Comparison of ENCODE assay signal across 29 mouse cellular contexts in the genomic region with DNA sequence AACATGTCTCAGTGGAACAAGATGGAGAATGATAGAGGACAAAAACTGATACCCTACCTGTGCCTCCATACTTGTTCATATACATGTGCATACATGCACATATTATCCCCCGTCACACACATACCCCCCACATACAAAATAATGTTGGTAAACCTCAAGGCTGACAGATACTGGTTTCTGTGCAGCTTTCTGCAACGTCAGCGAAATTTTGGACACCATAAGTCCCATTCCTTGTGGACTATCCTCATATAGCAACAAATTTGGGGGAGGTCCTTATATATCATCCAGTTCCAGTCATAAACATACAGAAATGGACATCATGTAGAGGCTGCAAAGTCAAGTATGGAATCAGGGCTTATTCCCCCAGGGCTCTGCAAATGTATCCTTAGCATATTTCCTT.
"Had no signal": no experiment of that assay in that cellular context is flagged by ENCODE, and none has a peak within 500 bp of the region (broad histone marks: within the 10 kb centered on the region; RNA-seq: fewer than 3 reads in every experiment).

No protein-coding gene starts in this region.

- H3K9ac ChIP-seq: limb, embryonic 12.5 days; limb, embryonic 13.5 days; limb, embryonic 15.5 days; liver, embryonic 12.5 days; liver, embryonic 13.5 days; liver, embryonic 14.5 days; liver, embryonic 15.5 days; liver, postnatal 0 days; lung, embryonic 14.5 days; lung, embryonic 15.5 days; midbrain, embryonic 12.5 days; midbrain, embryonic 13.5 days; midbrain, embryonic 15.5 days had no signal

- DNase-seq: left cerebral cortex, postnatal 4 days; liver; liver, embryonic 13.5 days; liver, postnatal 0 days; lung, adult 18-20 months; lung, adult 2 months; lung, embryonic 14.5 days; lung, postnatal 10 days; lung, postnatal 14 days; lung, postnatal 36 days; lung, postnatal 4 days; midbrain, embryonic 14.5 days had no signal

- H3K9me3 ChIP-seq: limb, embryonic 10.5 days; limb, embryonic 12.5 days; limb, embryonic 13.5 days; limb, embryonic 15.5 days; liver, embryonic 12.5 days; liver, embryonic 13.5 days; liver, embryonic 15.5 days; lung, embryonic 15.5 days; midbrain, embryonic 10.5 days; midbrain, embryonic 12.5 days; midbrain, embryonic 13.5 days; midbrain, embryonic 15.5 days had no signal

- H3K36me3 ChIP-seq: limb, embryonic 10.5 days; limb, embryonic 12.5 days; limb, embryonic 13.5 days; limb, embryonic 15.5 days; liver, embryonic 12.5 days; liver, embryonic 13.5 days; liver, embryonic 15.5 days; lung, embryonic 15.5 days; midbrain, embryonic 10.5 days; midbrain, embryonic 12.5 days; midbrain, embryonic 13.5 days; midbrain, embryonic 15.5 days had no signal

- H3K27me3 ChIP-seq: limb, embryonic 12.5 days; limb, embryonic 13.5 days; limb, embryonic 15.5 days; liver, embryonic 12.5 days; liver, embryonic 13.5 days; liver, embryonic 15.5 days; lung, embryonic 15.5 days; megakaryocyte, embryonic 14.5 days; midbrain, embryonic 12.5 days; midbrain, embryonic 13.5 days; midbrain, embryonic 15.5 days had no signal

- H3K4me1 ChIP-seq: limb, embryonic 10.5 days; limb, embryonic 12.5 days; limb, embryonic 13.5 days; limb, embryonic 15.5 days; liver, embryonic 12.5 days; liver, embryonic 13.5 days; liver, embryonic 15.5 days; lung, embryonic 15.5 days; megakaryocyte, embryonic 14.5 days; midbrain, embryonic 10.5 days; midbrain, embryonic 12.5 days; midbrain, embryonic 13.5 days; midbrain, embryonic 15.5 days had no signal

- H3K27ac ChIP-seq: limb, embryonic 10.5 days; limb, embryonic 12.5 days; limb, embryonic 13.5 days; limb, embryonic 15.5 days; liver, embryonic 12.5 days; liver, embryonic 13.5 days; liver, embryonic 14.5 days; liver, embryonic 15.5 days; lung, embryonic 15.5 days; macrophage; midbrain, embryonic 10.5 days; midbrain, embryonic 12.5 days; midbrain, embryonic 13.5 days; midbrain, embryonic 15.5 days had no signal

- H3K4me3 ChIP-seq: limb, embryonic 10.5 days; limb, embryonic 12.5 days; limb, embryonic 13.5 days; limb, embryonic 15.5 days; liver, embryonic 12.5 days; liver, embryonic 13.5 days; liver, embryonic 15.5 days; lung, embryonic 15.5 days; megakaryocyte, embryonic 14.5 days; midbrain, embryonic 10.5 days; midbrain, embryonic 12.5 days; midbrain, embryonic 13.5 days; midbrain, embryonic 15.5 days; myocyte had no signal

- H3K4me2 ChIP-seq: limb, embryonic 12.5 days; limb, embryonic 13.5 days; limb, embryonic 15.5 days; liver, embryonic 11.5 days; liver, embryonic 12.5 days; liver, embryonic 13.5 days; liver, embryonic 15.5 days; lung, embryonic 14.5 days; lung, embryonic 15.5 days; midbrain, embryonic 11.5 days; midbrain, embryonic 12.5 days; midbrain, embryonic 13.5 days; midbrain, embryonic 15.5 days had no signal
